Mouse (Mus musculus) neural tube, embryonic 12.5 days (tissue): ENCODE data around the gene Vstm5. TPM values are rescaled to one million over a fixed set of nuclear protein-coding genes. Genes with fewer than 3 reads are reported as not detected.

Experiments used
- ATAC-seq: fragments of 200-750 bp; cut with Nextera tagmentation; 2 replicates; pipeline ENCODE4 v1.8.0; 2017; ENCODE audit warnings: low read depth, mild to moderate bottlenecking, moderate TSS enrichment, moderate library complexity; ENCODE audit not compliant: low FRiP score
- H3K27ac ChIP-seq: fragments of 300-500 bp; sonication (generic); 2 replicates; pipeline ENCODE4 v1.5.1; 2016
- H3K27me3 ChIP-seq: fragments of 300-500 bp; sonication (generic); replicated peaks from 2 replicates; pipeline ENCODE4 v1.6.1; 2016; ENCODE audit warnings: mild to moderate bottlenecking
- H3K36me3 ChIP-seq: fragments of 300-500 bp; sonication (generic); 2 replicates; pipeline ENCODE4 v1.6.1; 2016; ENCODE audit warnings: mild to moderate bottlenecking
- H3K4me1 ChIP-seq: fragments of 300-500 bp; sonication (generic); 2 replicates; pipeline ENCODE4 v1.6.1; 2016
- H3K4me2 ChIP-seq: fragments of 300-500 bp; sonication (generic); replicated peaks from 2 replicates; pipeline ENCODE4 v1.6.1; 2016; ENCODE audit warnings: mild to moderate bottlenecking
- H3K4me3 ChIP-seq: fragments of 300-500 bp; sonication (generic); 2 replicates; pipeline ENCODE4 v1.5.1; 2016
- H3K9ac ChIP-seq: fragments of 300-500 bp; sonication (generic); 2 replicates; pipeline ENCODE4 v1.6.1; 2016; ENCODE audit warnings: mild to moderate bottlenecking
- H3K9me3 ChIP-seq: fragments of 300-500 bp; sonication (generic); 2 replicates; pipeline ENCODE4 v1.6.1; 2016; ENCODE audit warnings: mild to moderate bottlenecking
- WGBS: fragments of 180-500 bp; shearing (Covaris S2); methylation state at CpG from one replicate; pipeline ENCODE4 v1.1.7; 2016; 5-methylcytosine and 5-hydroxymethylcytosine counted together
- polyA plus RNA-seq: library from polyadenylated mRNA; unstranded; fragments of >200 nt; fragmentation: Nextera tagmentation; extraction: Ambion mirVana; gene quantifications from 2 replicates; pipeline ENCODE4 v1.2.1, GENCODE M21; 2016

The Vstm5 gene
- polyA plus RNA-seq, 1 experiment from 2014 or later, result 8.4 TPM

- no peak overlapping the region for H3K4me2 ChIP-seq
- H3K36me3 ChIP-seq, result peaks cover 41% of the 10 kb centered on the region
- WGBS, result 95% methylated on average over 4 of the region's 4 CpGs
- H3K4me3 ChIP-seq, result no peak overlapping the region
- H3K27ac ChIP-seq, result no peak overlapping the region
- H3K9ac ChIP-seq, result no peak overlapping the region
- no peak for ATAC-seq
- H3K27me3 ChIP-seq, result no peaks in the 10 kb centered on the region
- H3K4me1 ChIP-seq, result peaks cover 15% of the 10 kb centered on the region
- no peaks in the 10 kb centered on the region for H3K9me3 ChIP-seq
These were observed 38.0 kb downstream of the Vstm5 start for GRCm38 (mm10) chr9:15276855-15277254.

GRCm38 (mm10) chr9:15278343-15278742 lies 39.5 kb downstream of the Vstm5 start:
- H3K9me3 ChIP-seq, result no peaks in the 10 kb centered on the region
- no peak overlapping the region for H3K9ac ChIP-seq
- H3K4me2 ChIP-seq, result no peak overlapping the region
- WGBS, result 93% methylated on average over 3 of the region's 3 CpGs
- H3K4me1 ChIP-seq, result peaks cover 15% of the 10 kb centered on the region
- no peak overlapping the region for H3K27ac ChIP-seq
- H3K27me3 ChIP-seq, result no peaks in the 10 kb centered on the region
- no peak for ATAC-seq
- H3K4me3 ChIP-seq, result no peak overlapping the region
- H3K36me3 ChIP-seq, result peaks cover 26% of the 10 kb centered on the region

- peak overlapping the region; percentile 96 for H3K4me3 ChIP-seq
- peak overlapping the region; percentile 95 for H3K9ac ChIP-seq
- ATAC-seq, result no peak
- peak overlapping the region; percentile 71 for H3K27ac ChIP-seq
- no peaks in the 10 kb centered on the region for H3K27me3 ChIP-seq
- peak overlapping the region; percentile 79 for H3K4me2 ChIP-seq
- WGBS, result 10% methylated on average over 19 of the region's 19 CpGs
- H3K36me3 ChIP-seq, result peaks cover 18% of the 10 kb centered on the region
- H3K4me1 ChIP-seq, result peaks cover 15% of the 10 kb centered on the region
- no peaks in the 10 kb centered on the region for H3K9me3 ChIP-seq
These were observed 40.3 kb downstream of the Vstm5 start for GRCm38 (mm10) chr9:15279139-15279648.

GRCm38 (mm10) chr9:15279649-15280490 lies 41.0 kb downstream of the Vstm5 start, which contains the start of gene Med17:
TSS of gene Med17 (minus strand) at chr9:15279931.
- Histone ChIP-seq H3K9me3 (no peaks in the 10 kb centered on the region), H3K4me1 (peaks cover 15% of the 10 kb centered on the region), H3K9ac (peak within 1 kb of the TSS; percentile 95), H3K27ac (peak within 1 kb of the TSS; percentile 71), H3K36me3 (peaks cover 14% of the 10 kb centered on the region), H3K4me3 (peak within 1 kb of the TSS; percentile 96), H3K4me2 (peak within 1 kb of the TSS; percentile 79), H3K27me3 (no peaks in the 10 kb centered on the region)
- 1% methylated on average over 57 of the region's 57 CpGs for WGBS
- peak; percentile 98 for ATAC-seq

GRCm38 (mm10) chr9:15280491-15280879 lies 41.6 kb downstream of the Vstm5 start:
- ATAC-seq, result peak; percentile 43
- H3K36me3 ChIP-seq, result peaks cover 7% of the 10 kb centered on the region
- H3K27ac ChIP-seq, result no peak overlapping the region
- 46% methylated on average over 5 of the region's 5 CpGs for WGBS
- H3K4me2 ChIP-seq, result peak overlapping the region; percentile 79
- H3K4me3 ChIP-seq, result peak overlapping the region; percentile 96
- no peaks in the 10 kb centered on the region for H3K27me3 ChIP-seq
- peak overlapping the region; percentile 95 for H3K9ac ChIP-seq
- H3K9me3 ChIP-seq, result no peaks in the 10 kb centered on the region
- H3K4me1 ChIP-seq, result peaks cover 15% of the 10 kb centered on the region

GRCm38 (mm10) chr9:15285443-15285842 lies 46.6 kb downstream of the Vstm5 start:
- no peak overlapping the region for H3K27ac ChIP-seq
- 73% methylated on average over 3 of the region's 3 CpGs for WGBS
- H3K9ac ChIP-seq, result no peak overlapping the region
- H3K27me3 ChIP-seq, result no peaks in the 10 kb centered on the region
- no peaks in the 10 kb centered on the region for H3K9me3 ChIP-seq
- no peak overlapping the region for H3K4me3 ChIP-seq
- no peak for ATAC-seq
- H3K36me3 ChIP-seq, result peaks cover 4% of the 10 kb centered on the region; the same call in 1 of the 2 replicates
- peaks cover 7% of the 10 kb centered on the region for H3K4me1 ChIP-seq
- H3K4me2 ChIP-seq, result no peak overlapping the region

GRCm38 (mm10) chr9:15287846-15288245 lies 49.0 kb downstream of the Vstm5 start:
- no peak overlapping the region for H3K9ac ChIP-seq
- no peaks in the 10 kb centered on the region for H3K27me3 ChIP-seq
- H3K9me3 ChIP-seq, result no peaks in the 10 kb centered on the region
- H3K4me2 ChIP-seq, result no peak overlapping the region
- WGBS, result 57% methylated on average over 6 of the region's 6 CpGs
- no peak for ATAC-seq
- H3K4me1 ChIP-seq, result no peaks in the 10 kb centered on the region
- H3K27ac ChIP-seq, result no peak overlapping the region
- H3K36me3 ChIP-seq, result peaks cover 4% of the 10 kb centered on the region; the same call in 1 of the 2 replicates
- H3K4me3 ChIP-seq, result no peak overlapping the region

GRCm38 (mm10) chr9:15288402-15288801 lies 49.6 kb downstream of the Vstm5 start:
- Histone ChIP-seq H3K4me1 (no peaks in the 10 kb centered on the region), H3K27me3 (no peaks in the 10 kb centered on the region), H3K4me3 (no peak overlapping the region), H3K27ac (no peak overlapping the region), H3K4me2 (no peak overlapping the region), H3K9ac (no peak overlapping the region), H3K36me3 (peaks cover 4% of the 10 kb centered on the region; the same call in 1 of the 2 replicates), H3K9me3 (no peaks in the 10 kb centered on the region)
- WGBS, result 85% methylated on average over 3 of the region's 3 CpGs
- ATAC-seq, result no peak

GRCm38 (mm10) chr9:15289251-15289650 lies 50.4 kb downstream of the Vstm5 start:
- H3K27ac ChIP-seq, result no peak overlapping the region
- H3K4me3 ChIP-seq, result no peak overlapping the region
- no peak overlapping the region for H3K9ac ChIP-seq
- ATAC-seq, result no peak
- peaks cover 4% of the 10 kb centered on the region; the same call in 1 of the 2 replicates for H3K36me3 ChIP-seq
- no peaks in the 10 kb centered on the region for H3K27me3 ChIP-seq
- no peaks in the 10 kb centered on the region for H3K9me3 ChIP-seq
- WGBS, result 91% methylated on average over 6 of the region's 6 CpGs
- no peak overlapping the region for H3K4me2 ChIP-seq
- H3K4me1 ChIP-seq, result no peaks in the 10 kb centered on the region

GRCm38 (mm10) chr9:15297112-15297511 lies 58.3 kb downstream of the Vstm5 start:
- Histone ChIP-seq H3K4me1 (no peaks in the 10 kb centered on the region), H3K9me3 (no peaks in the 10 kb centered on the region), H3K36me3 (no peaks in the 10 kb centered on the region), H3K27me3 (no peaks in the 10 kb centered on the region), H3K4me3 (no peak overlapping the region), H3K27ac (no peak overlapping the region), H3K9ac (no peak overlapping the region), H3K4me2 (no peak overlapping the region)
- ATAC-seq, result no peak
- 90% methylated on average over 7 of the region's 7 CpGs for WGBS

GRCm38 (mm10) chr9:15298451-15298850 lies 59.6 kb downstream of the Vstm5 start:
- H3K9me3 ChIP-seq, result no peaks in the 10 kb centered on the region
- 33% methylated on average over 2 of the region's 2 CpGs for WGBS
- H3K9ac ChIP-seq, result no peak overlapping the region
- no peak overlapping the region for H3K4me3 ChIP-seq
- no peak overlapping the region for H3K27ac ChIP-seq
- H3K27me3 ChIP-seq, result no peaks in the 10 kb centered on the region
- H3K4me2 ChIP-seq, result no peak overlapping the region
- no peaks in the 10 kb centered on the region for H3K4me1 ChIP-seq
- H3K36me3 ChIP-seq, result no peaks in the 10 kb centered on the region
- ATAC-seq, result no peak

- no peaks in the 10 kb centered on the region for H3K36me3 ChIP-seq
- H3K4me2 ChIP-seq, result no peak overlapping the region
- H3K27me3 ChIP-seq, result no peaks in the 10 kb centered on the region
- ATAC-seq, result no peak
- H3K9me3 ChIP-seq, result no peaks in the 10 kb centered on the region
- H3K4me3 ChIP-seq, result no peak overlapping the region
- 86% methylated on average over 5 of the region's 5 CpGs for WGBS
- H3K27ac ChIP-seq, result no peak overlapping the region
- no peak overlapping the region for H3K9ac ChIP-seq
- H3K4me1 ChIP-seq, result no peaks in the 10 kb centered on the region
These were observed 61.2 kb downstream of the Vstm5 start for GRCm38 (mm10) chr9:15300056-15300455.
